Comparison of ENCODE assay signal across 9 mouse cellular contexts in the genomic region with DNA sequence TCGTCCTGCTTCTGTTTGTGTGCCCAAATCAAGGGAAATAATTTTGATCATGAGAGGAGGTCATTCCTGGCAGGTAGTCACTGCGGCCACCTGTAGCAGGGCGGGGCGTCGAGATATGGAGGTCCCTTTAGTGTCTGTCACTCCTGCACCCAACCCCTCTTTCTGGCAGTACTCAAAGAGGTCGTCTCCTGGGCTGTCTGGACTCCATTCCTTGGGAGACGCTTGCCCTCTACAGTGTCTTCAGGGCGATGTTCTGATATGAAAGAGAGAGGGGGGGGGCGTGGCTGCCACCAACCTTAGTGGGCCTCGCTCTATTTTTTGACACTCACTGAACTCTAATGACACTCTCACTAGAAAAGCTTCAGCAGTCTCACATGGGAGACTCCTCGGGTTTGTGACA. TPM values are rescaled to one million over a fixed set of nuclear protein-coding genes. Genes with fewer than 3 reads are reported as not detected.
DNase-seq lines count a peak whose midpoint lies in the region; ATAC-seq and TF ChIP-seq lines count a peak whose summit lies in the region.
"Had no signal": no experiment of that assay in that cellular context is flagged by ENCODE, and none has a peak within 500 bp of the region (broad histone marks: within the 10 kb centered on the region; RNA-seq: fewer than 3 reads in every experiment).

No protein-coding gene starts in this region.

- no peaks in the 10 kb centered on the region for H3K27me3 ChIP-seq in heart, embryonic 14.5 days (ENCODE audit: control insufficient read depth, insufficient read depth, low read length)
- peaks cover 3% of the 10 kb centered on the region; the same call in 1 of the 2 replicates for H3K27me3 ChIP-seq in G1E (ENCODE audit: insufficient read depth, low read length)
- H3K27me3 ChIP-seq in forebrain, embryonic 16.5 days (replicated peaks; ENCODE audit: control insufficient read depth, insufficient read depth, low read length) = no peaks in the 10 kb centered on the region
- no peaks in the 10 kb centered on the region for H3K27me3 ChIP-seq in liver, postnatal 0 days (ENCODE audit: insufficient read depth, low read length)

- peak overlapping the region; percentile 88 for H3K9ac ChIP-seq in heart, embryonic 14.5 days (ENCODE audit: low read length)
- peak overlapping the region; percentile 76 for H3K9ac ChIP-seq in forebrain, embryonic 16.5 days (replicated peaks; ENCODE audit: low read depth, low read length)
- H3K9ac ChIP-seq in liver, postnatal 0 days (replicated peaks) = peak overlapping the region; percentile 88

- TF ChIP-seq CTCF in G1E (IDR thresholded peaks at IDR 0.05; ENCODE audit: low read depth, low read length) = no peak
- no peak for TF ChIP-seq CTCF in liver, postnatal 0 days (IDR thresholded peaks at IDR 0.05; ENCODE audit: low read depth)

- no peak for ATAC-seq in heart, embryonic 14.5 days (ENCODE audit: insufficient number of reproducible peaks, insufficient read depth, low FRiP score, low read depth)
- ATAC-seq in G1E (ENCODE audit: extremely low read depth, insufficient number of reproducible peaks, low FRiP score, poor library complexity, severe bottlenecking) = no peak
- ATAC-seq in forebrain, embryonic 16.5 days = no peak
- no peak for ATAC-seq in liver, postnatal 0 days

- peak overlapping the region; percentile 97 for H3K4me2 ChIP-seq in heart, embryonic 14.5 days (ENCODE audit: low read length)
- H3K4me2 ChIP-seq in forebrain, embryonic 16.5 days (ENCODE audit: low read length) = peak overlapping the region; percentile 72
- H3K4me2 ChIP-seq in liver, postnatal 0 days (ENCODE audit: low read depth, low read length) = peak overlapping the region; percentile 99

- peaks cover 19% of the 10 kb centered on the region for H3K36me3 ChIP-seq in heart, embryonic 14.5 days (ENCODE audit: control insufficient read depth, insufficient read depth, low read length)
- H3K36me3 ChIP-seq in G1E (replicated peaks) = peaks cover 35% of the 10 kb centered on the region
- H3K36me3 ChIP-seq in forebrain, embryonic 16.5 days (ENCODE audit: control insufficient read depth, insufficient read depth) = no peaks in the 10 kb centered on the region
- H3K36me3 ChIP-seq in liver, postnatal 0 days (replicated peaks; ENCODE audit: insufficient read depth, low read length) = peaks cover 16% of the 10 kb centered on the region

- no peaks in the 10 kb centered on the region for H3K9me3 ChIP-seq in heart, embryonic 14.5 days (ENCODE audit: control insufficient read depth, low read length)
- H3K9me3 ChIP-seq in G1E (replicated peaks) = no peaks in the 10 kb centered on the region
- no peaks in the 10 kb centered on the region for H3K9me3 ChIP-seq in forebrain, embryonic 16.5 days (ENCODE audit: control insufficient read depth, low read length)
- H3K9me3 ChIP-seq in liver, postnatal 0 days (ENCODE audit: low read length) = no peaks in the 10 kb centered on the region

- no peak for DNase-seq in heart, adult 8-10 months (ENCODE audit: low spot score)
- no peak for DNase-seq in G1E (ENCODE audit: low spot score)
- no peak for DNase-seq in liver, postnatal 0 days
- no peak for DNase-seq in ovary, postnatal 10 days (ENCODE audit: low spot score)
- no peak for DNase-seq in right cerebral cortex, postnatal 14 days
- DNase-seq in urinary bladder, postnatal 14 days (ENCODE audit: low spot score) = no peak

- no peak for TF ChIP-seq EP300 in liver, postnatal 0 days (IDR thresholded peaks at IDR 0.05; ENCODE audit: low read depth)

- peaks cover 9 to 12% of the 10 kb centered on the region in 2 experiments for H3K4me1 ChIP-seq in heart, embryonic 14.5 days (ENCODE audit: control insufficient read depth in 2 of 2, insufficient read depth in 2 of 2, low read length in 2 of 2)
- peaks cover 32% of the 10 kb centered on the region for H3K4me1 ChIP-seq in G1E (ENCODE audit: insufficient read depth, low read depth, low read length)
- peaks cover 38% of the 10 kb centered on the region for H3K4me1 ChIP-seq in forebrain, embryonic 16.5 days (replicated peaks; ENCODE audit: control insufficient read depth, insufficient read depth, low read length)
- peaks cover 17% of the 10 kb centered on the region for H3K4me1 ChIP-seq in liver, postnatal 0 days (ENCODE audit: insufficient read depth)

- H3K27ac ChIP-seq in heart, embryonic 14.5 days (replicated peaks in 1 of 2; ENCODE audit: control insufficient read depth in 1 of 2, insufficient read depth in 1 of 2, low read depth in 2 of 2, low read length in 2 of 2) = peak overlapping the region; percentile 94 to 96
- H3K27ac ChIP-seq in forebrain, embryonic 16.5 days (ENCODE audit: low read length) = peak overlapping the region; percentile 93
- peak overlapping the region; percentile 93 for H3K27ac ChIP-seq in liver, postnatal 0 days (ENCODE audit: low read depth)

- peak overlapping the region; percentile 69 to 74 for H3K4me3 ChIP-seq in heart, embryonic 14.5 days (ENCODE audit: control insufficient read depth in 1 of 2, insufficient read depth in 1 of 2, low read depth in 1 of 2, low read length in 2 of 2)
- H3K4me3 ChIP-seq in G1E (ENCODE audit: low read depth, low read length) = peak overlapping the region; percentile 74
- H3K4me3 ChIP-seq in forebrain, embryonic 16.5 days (replicated peaks; ENCODE audit: low read length) = peak overlapping the region; percentile 84
- H3K4me3 ChIP-seq in liver, postnatal 0 days (ENCODE audit: low read depth, low read length) = peak overlapping the region; percentile 57

- 48% methylated on average over 11 of the region's 11 CpGs for WGBS in heart, embryonic 14.5 days
- 59% methylated on average over 11 of the region's 11 CpGs for WGBS in forebrain, embryonic 16.5 days
- WGBS in liver, postnatal 0 days (ENCODE audit: insufficient replicate concordance) = 53% methylated on average over 11 of the region's 11 CpGs

RNA-seq across cellular contexts. Expression of gene Irgq, which starts 0.9 kb away (rescaled TPM):
- polyA plus RNA-seq in heart, embryonic 14.5 days (2014; fragmentation: Nextera tagmentation; extraction: Ambion mirVana) = 7.4 and 8.0 TPM in 2 replicates
- 10 to 100 TPM; 16.2 to 20.0 (median 18.2) TPM for total RNA-seq in heart, adult 8-10 months (2022)
- total RNA-seq in G1E (2014; fragmentation: Nextera tagmentation) (5.5 and 6.2 TPM in 2 replicates), G1E (2017) (4.0 and 4.6 TPM in 2 replicates)
- 3.6 and 3.9 TPM in 2 replicates for polyA plus RNA-seq in G1E (2012)
- 26.4 and 26.5 TPM in 2 replicates for polyA plus RNA-seq in forebrain, embryonic 16.5 days (2015; fragmentation: Nextera tagmentation; extraction: Ambion mirVana)
- polyA plus RNA-seq in liver, postnatal 0 days (2015; fragmentation: Nextera tagmentation; extraction: Ambion mirVana) = 1.3 and 1.6 TPM in 2 replicates

RNA-seq across cellular contexts. Expression of gene Pinlyp, which starts 16.3 kb away (rescaled TPM):
- polyA plus RNA-seq in heart, embryonic 14.5 days (2014; fragmentation: Nextera tagmentation; extraction: Ambion mirVana) = not detected in 2 replicates
- total RNA-seq in heart, adult 8-10 months (2022) = not detected
- not detected in 2 replicates for total RNA-seq in G1E (2014; fragmentation: Nextera tagmentation)
- total RNA-seq in G1E (2017) = not detected in 2 replicates
- not detected in 2 replicates for polyA plus RNA-seq in G1E (2012)
- polyA plus RNA-seq in forebrain, embryonic 16.5 days (2015; fragmentation: Nextera tagmentation; extraction: Ambion mirVana) = not detected in 2 replicates
- polyA plus RNA-seq in liver, postnatal 0 days (2015; fragmentation: Nextera tagmentation; extraction: Ambion mirVana) = 0.13 TPM in 1 of 2 replicates, not detected in the other
- total RNA-seq: neutrophil, adult 5-6 weeks had no signal

RNA-seq across cellular contexts. Expression of gene Xrcc1, which starts 16.5 kb away (rescaled TPM):
- 54.6 and 57.4 TPM in 2 replicates for polyA plus RNA-seq in heart, embryonic 14.5 days (2014; fragmentation: Nextera tagmentation; extraction: Ambion mirVana)
- 10 to 100 TPM; 19.7 to 30.8 (median 27.1) TPM for total RNA-seq in heart, adult 8-10 months (2022)
- total RNA-seq in G1E (2014; fragmentation: Nextera tagmentation) (52.7 and 69.8 TPM in 2 replicates), G1E (2017) (79.2 and 85.9 TPM in 2 replicates)
- polyA plus RNA-seq in G1E (2012) = 211 and 326 TPM in 2 replicates
- 79.8 and 80.2 TPM in 2 replicates for polyA plus RNA-seq in forebrain, embryonic 16.5 days (2015; fragmentation: Nextera tagmentation; extraction: Ambion mirVana)
- polyA plus RNA-seq in liver, postnatal 0 days (2015; fragmentation: Nextera tagmentation; extraction: Ambion mirVana) = 17.9 and 18.0 TPM in 2 replicates

RNA-seq across cellular contexts. Expression of gene AC161166.1, which starts 17.3 kb away (rescaled TPM):
- 0.38 TPM in 1 of 2 replicates, not detected in the other for polyA plus RNA-seq in heart, embryonic 14.5 days (2014; fragmentation: Nextera tagmentation; extraction: Ambion mirVana)
- not detected for total RNA-seq in heart, adult 8-10 months (2022)
- total RNA-seq in G1E (2014; fragmentation: Nextera tagmentation) (not detected in 2 replicates), G1E (2017) (0.22 TPM in 1 of 2 replicates, not detected in the other)
- not detected in 2 replicates for polyA plus RNA-seq in G1E (2012)
- polyA plus RNA-seq in forebrain, embryonic 16.5 days (2015; fragmentation: Nextera tagmentation; extraction: Ambion mirVana) = 1.2 and 1.9 TPM in 2 replicates
- polyA plus RNA-seq in liver, postnatal 0 days (2015; fragmentation: Nextera tagmentation; extraction: Ambion mirVana) = not detected in 2 replicates
- total RNA-seq: neutrophil, adult 5-6 weeks had no signal

RNA-seq across cellular contexts. Expression of gene Zfp428, which starts 22.8 kb away (rescaled TPM):
- polyA plus RNA-seq in heart, embryonic 14.5 days (2014; fragmentation: Nextera tagmentation; extraction: Ambion mirVana) = 23.7 and 28.2 TPM in 2 replicates
- 10 to 100 TPM; 15.1 to 17.1 (median 15.6) TPM for total RNA-seq in heart, adult 8-10 months (2022)
- total RNA-seq in G1E (2014; fragmentation: Nextera tagmentation) = 1.7 and 2.6 TPM in 2 replicates
- total RNA-seq in G1E (2017) = 3.8 and 4.4 TPM in 2 replicates
- 39.9 and 53.3 TPM in 2 replicates for polyA plus RNA-seq in G1E (2012)
- 267 and 282 TPM in 2 replicates for polyA plus RNA-seq in forebrain, embryonic 16.5 days (2015; fragmentation: Nextera tagmentation; extraction: Ambion mirVana)
- 3.3 and 4.1 TPM in 2 replicates for polyA plus RNA-seq in liver, postnatal 0 days (2015; fragmentation: Nextera tagmentation; extraction: Ambion mirVana)
- total RNA-seq: neutrophil, adult 5-6 weeks had no signal
